Mouse (Mus musculus): ENCODE measurements at regions not wholly inside any gene's neighbourhood (a gene's known extent, or its start where the extent isn't known, plus 50 kb on each side); places are given as distances from the start of the nearest gene placed in this dataset.

GRCm38 (mm10) chr19:60032667-60033066 lies 89.2 kb upstream of the Rab11fip2 start:
- DNase-seq = no peak

DNA sequence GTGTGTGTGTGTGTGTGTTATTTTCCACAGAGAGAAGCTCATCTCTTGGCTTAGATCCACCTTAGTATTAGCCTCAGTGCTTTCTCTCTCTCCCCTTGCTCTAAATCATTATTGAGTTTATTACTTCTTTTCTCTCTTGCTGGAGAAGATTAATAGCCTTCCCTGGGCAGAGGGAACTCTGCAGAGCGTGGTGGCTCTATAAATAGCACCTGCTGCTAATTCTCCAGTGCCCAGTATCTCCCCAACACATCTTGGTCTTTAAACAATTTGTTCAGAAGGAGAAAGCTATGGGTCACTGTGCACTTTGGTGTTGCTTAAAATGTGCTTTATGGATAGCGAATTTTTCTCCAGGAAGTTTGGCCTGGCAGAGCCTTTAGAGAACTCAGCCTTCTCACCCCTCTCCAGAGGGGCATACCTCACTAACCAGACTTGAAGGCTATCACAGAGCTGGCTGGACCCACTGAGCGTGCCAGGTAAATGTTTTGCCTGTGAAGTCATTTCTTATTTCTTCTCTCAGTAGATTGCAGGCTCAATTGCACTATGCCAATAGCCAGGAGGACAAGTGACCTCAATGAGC lies 86.8 kb upstream of the Rab11fip2 start:
- DNase-seq = no peak

DNA sequence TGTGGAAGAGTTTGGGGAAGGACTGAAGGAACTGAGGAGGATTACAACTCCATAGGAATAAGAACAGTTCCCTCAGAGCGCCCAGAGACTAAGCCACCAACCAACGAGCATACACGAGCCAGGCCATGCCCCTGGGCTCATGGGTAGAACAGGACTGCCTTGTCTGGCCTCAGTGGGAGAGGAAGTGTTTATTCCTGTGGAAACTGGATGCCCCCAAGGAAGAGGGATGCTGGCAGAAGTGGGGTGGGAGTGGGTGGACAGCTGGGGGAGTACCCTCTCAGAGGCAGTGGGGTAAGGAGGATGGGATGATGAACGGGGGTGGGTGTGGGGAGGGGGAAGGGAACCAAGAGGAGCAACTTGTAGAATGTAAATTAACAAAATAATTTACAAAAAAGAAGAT lies 86.3 kb upstream of the Rab11fip2 start:
- no peak for DNase-seq

- DNase-seq = no peak
Observed at GRCm38 (mm10) chr19:60015614-60016300, 72.3 kb upstream of the Rab11fip2 start.

DNA sequence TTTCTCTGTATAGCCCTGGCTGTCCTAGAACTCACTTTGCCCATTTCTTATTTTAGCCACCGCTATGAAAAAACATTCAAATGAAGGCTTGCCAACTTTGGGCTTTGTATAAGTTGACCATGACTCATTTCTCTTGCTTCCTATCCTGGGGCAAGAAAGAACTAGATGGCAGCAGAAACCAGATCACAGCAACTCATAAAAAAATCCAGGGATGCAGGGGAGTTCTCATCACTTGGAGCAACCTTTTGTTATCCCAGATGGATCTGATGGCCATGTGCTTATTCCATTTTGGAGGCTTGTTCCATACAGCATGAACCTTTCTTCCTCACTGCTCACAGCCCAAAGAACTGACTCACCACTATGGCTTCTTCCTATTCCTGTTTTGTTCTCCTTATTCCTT lies 52.1 kb upstream of the Rab11fip2 start:
- DNase-seq = no peak
